Mouse (Mus musculus) myocyte (in vitro differentiated cells): ENCODE results near the gene Ifna5. TPM values are rescaled to one million over a fixed set of nuclear protein-coding genes. Genes with fewer than 3 reads are reported as not detected.

Source experiments
- H3K27me3 ChIP-seq: one replicate; pipeline ENCODE4 v1.6.1; 2011; ENCODE audit not compliant: control insufficient read depth, insufficient read depth, insufficient read length
- H3K36me3 ChIP-seq: one replicate; pipeline ENCODE4 v1.6.1; 2011; ENCODE audit not compliant: control insufficient read depth, insufficient read depth
- H3K4me2 ChIP-seq: one replicate; pipeline ENCODE4 v1.6.1; 2011; ENCODE audit warnings: low read depth, control low read depth
- H3K4me3 ChIP-seq: one replicate; pipeline ENCODE4 v1.5.1; 2011; ENCODE audit warnings: mild to moderate bottlenecking, control low read depth, moderate library complexity
- H3K79me2 ChIP-seq: one replicate; pipeline ENCODE4 v1.6.1; 2011; ENCODE audit not compliant: control insufficient read depth, insufficient read depth
- H3ac ChIP-seq: one replicate; pipeline ENCODE4 v1.6.1; 2011; ENCODE audit not compliant: control insufficient read depth, insufficient read length
- CEBPB ChIP-seq: IDR thresholded peaks from 2 replicates; pipeline ENCODE4 v1.6.1; 2011; ENCODE audit warnings: mild to moderate bottlenecking, moderate library complexity; ENCODE audit not compliant: poor library complexity, insufficient read depth, severe bottlenecking
- E2F4 ChIP-seq: IDR thresholded peaks from one replicate; pipeline ENCODE4 v1.6.1; 2011; ENCODE audit warnings: mild to moderate bottlenecking, control low read depth, moderate library complexity; ENCODE audit not compliant: insufficient read depth
- MAX ChIP-seq: IDR thresholded peaks from one replicate; pipeline ENCODE4 v1.6.1; 2011; ENCODE audit warnings: low read depth, mild to moderate bottlenecking, control low read depth
- MYOD1 ChIP-seq, 3 experiments: IDR thresholded peaks; one replicate each; pipeline ENCODE4 v1.6.1; 2011; ENCODE audit warnings: control low read depth in 2 of 3, low read depth in 2 of 3, mild to moderate bottlenecking in 2 of 3, moderate library complexity in 1 of 3; ENCODE audit not compliant: insufficient read length in 2 of 3, control insufficient read depth in 1 of 3
- MYOG ChIP-seq, 3 experiments: IDR thresholded peaks; one replicate each; pipeline ENCODE4 v1.6.1; 2011; ENCODE audit warnings: control low read depth in 2 of 3, low read depth in 2 of 3, mild to moderate bottlenecking in 2 of 3; ENCODE audit not compliant: insufficient read length in 2 of 3, control insufficient read depth in 1 of 3, insufficient read depth in 1 of 3
- POLR2A ChIP-seq: IDR thresholded peaks from one replicate; pipeline ENCODE4 v1.6.1; 2011; ENCODE audit warnings: low read depth, mild to moderate bottlenecking, control low read depth, moderate library complexity; ENCODE audit not compliant: insufficient read length
- POLR2AphosphoS2 ChIP-seq: IDR thresholded peaks from one replicate; pipeline ENCODE4 v1.6.1; 2011; ENCODE audit warnings: low read depth, control low read depth; ENCODE audit not compliant: insufficient read length
- REST ChIP-seq: IDR thresholded peaks from one replicate; pipeline ENCODE4 v1.6.1; 2011; ENCODE audit warnings: mild to moderate bottlenecking, control low read depth, moderate library complexity; ENCODE audit not compliant: insufficient read depth, insufficient read length
- SRF ChIP-seq: IDR thresholded peaks from one replicate; pipeline ENCODE4 v1.6.1; 2011; ENCODE audit warnings: low read depth; ENCODE audit not compliant: control insufficient read depth, insufficient read length
- TCF12 ChIP-seq: IDR thresholded peaks from one replicate; pipeline ENCODE4 v1.6.1; 2011; ENCODE audit warnings: mild to moderate bottlenecking, control low read depth; ENCODE audit not compliant: poor library complexity, insufficient read depth, severe bottlenecking
- TCF3 ChIP-seq: IDR thresholded peaks from one replicate; pipeline ENCODE4 v1.6.1; 2011; ENCODE audit warnings: low read depth, control low read depth; ENCODE audit not compliant: insufficient read length
- USF1 ChIP-seq: IDR thresholded peaks from one replicate; pipeline ENCODE4 v1.6.1; 2011; ENCODE audit warnings: low read depth, mild to moderate bottlenecking, control low read depth, moderate library complexity
- polyA plus RNA-seq: library from polyadenylated mRNA; unstranded; fragments of >200 nt; fragmentation: generic; extraction: Trizol; gene quantifications from one replicate; pipeline ENCODE4 v1.2.1, GENCODE M21; 2012; ENCODE audit warnings: missing spikeins

Gene Ifna5
- polyA plus RNA-seq, 1 experiment = not detected

DNA sequence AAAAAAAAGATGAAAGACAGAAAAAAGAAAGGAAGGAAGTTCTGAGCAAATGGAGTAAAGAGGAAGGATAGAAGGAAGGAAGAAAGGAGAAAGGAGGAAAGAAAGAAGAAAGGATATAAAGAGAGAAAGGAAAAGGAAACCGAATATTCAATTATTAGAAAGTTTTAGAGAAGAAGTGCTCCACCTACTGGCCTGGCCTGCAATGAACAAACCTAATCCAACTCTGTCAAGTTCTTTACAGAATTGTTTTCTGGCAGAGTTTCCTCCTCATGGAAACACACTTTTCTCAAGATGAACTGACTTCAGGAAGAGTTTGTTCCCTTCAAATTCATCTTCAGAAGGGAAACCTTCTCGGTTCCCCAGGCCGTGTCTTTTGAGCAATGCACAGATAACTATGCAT is 3.5 kb downstream of the Ifna5 start:
- Histone ChIP-seq H3K36me3 (no peaks in the 10 kb centered on the region), H3K79me2 (no peaks in the 10 kb centered on the region), H3K27me3 (peaks cover 14% of the 10 kb centered on the region), H3K4me3 (no peak overlapping the region), H3K4me2 (no peak overlapping the region), H3ac (no peak overlapping the region)
- TF ChIP-seq MYOD1 (IDR thresholded peaks at IDR 0.05; ENCODE audit: control insufficient read depth in 1 of 3, insufficient read length in 2 of 3, low read depth in 2 of 3) (no peak), REST (no peak), USF1 (no peak), TCF3 (no peak), MYOG (IDR thresholded peaks at IDR 0.05; ENCODE audit: control insufficient read depth in 1 of 3, insufficient read depth in 1 of 3, insufficient read length in 2 of 3, low read depth in 2 of 3) (no peak), POLR2AphosphoS2 (no peak), MAX (no peak), CEBPB (no peak), TCF12 (no peak), POLR2A (no peak)

GRCm38 (mm10) chr4:88840058-88840457 is 4.7 kb downstream of the Ifna5 start:
- Histone ChIP-seq H3K4me2 (no peak overlapping the region), H3ac (no peak overlapping the region), H3K27me3 (peaks cover 14% of the 10 kb centered on the region), H3K79me2 (no peaks in the 10 kb centered on the region), H3K4me3 (no peak overlapping the region), H3K36me3 (no peaks in the 10 kb centered on the region)
- TF ChIP-seq POLR2A (no peak), MAX (no peak), POLR2AphosphoS2 (no peak), MYOD1 (IDR thresholded peaks at IDR 0.05; ENCODE audit: control insufficient read depth in 1 of 3, insufficient read length in 2 of 3, low read depth in 2 of 3) (no peak), SRF (no peak), TCF3 (no peak), TCF12 (no peak), USF1 (no peak), E2F4 (no peak), CEBPB (no peak), REST (no peak), MYOG (IDR thresholded peaks at IDR 0.05; ENCODE audit: control insufficient read depth in 1 of 3, insufficient read depth in 1 of 3, insufficient read length in 2 of 3, low read depth in 2 of 3) (no peak)

DNA sequence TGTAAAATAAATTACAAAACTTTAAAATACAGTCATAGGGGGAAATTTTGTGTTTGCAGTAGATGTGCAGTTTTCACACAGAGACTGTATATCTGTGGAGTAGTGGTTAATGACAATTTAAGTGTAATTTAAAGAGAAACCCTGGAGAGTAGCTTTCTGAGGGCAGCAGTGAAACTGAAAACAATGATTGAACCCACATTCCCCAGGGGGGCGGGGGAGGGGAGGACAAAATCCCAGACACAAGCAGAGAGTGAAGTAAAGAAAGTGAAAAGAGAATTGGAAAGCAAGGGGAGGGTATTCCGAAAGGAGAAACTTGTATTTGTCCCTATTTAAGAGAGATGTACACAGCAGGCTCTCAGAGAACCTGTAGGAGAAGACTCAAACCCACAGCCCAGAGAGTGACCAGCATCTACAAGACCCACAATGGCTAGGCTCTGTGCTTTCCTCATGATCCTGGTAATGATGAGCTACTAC is 6.2 kb downstream of the Ifna5 start, which contains the start of gene Ifna4:
Ifna4 (plus strand) TSS at position 424 of the 474 bp plus-strand sequence.
- H3K79me2 ChIP-seq = no peaks in the 10 kb centered on the region
- TF ChIP-seq SRF = no peak
- TF ChIP-seq TCF3 = no peak
- no peak for TF ChIP-seq CEBPB
- TF ChIP-seq POLR2AphosphoS2 = no peak
- TF ChIP-seq POLR2A = no peak
- TF ChIP-seq TCF12 = no peak
- no peak for TF ChIP-seq MYOG (IDR thresholded peaks at IDR 0.05; ENCODE audit: control insufficient read depth in 1 of 3, insufficient read depth in 1 of 3, insufficient read length in 2 of 3, low read depth in 2 of 3)
- TF ChIP-seq MYOD1 (IDR thresholded peaks at IDR 0.05; ENCODE audit: control insufficient read depth in 1 of 3, insufficient read length in 2 of 3, low read depth in 2 of 3) = no peak
- TF ChIP-seq E2F4 = no peak
- no peak for TF ChIP-seq USF1
- no peak for TF ChIP-seq MAX
- TF ChIP-seq REST = no peak
- no peak within 1 kb of the TSS for H3K4me3 ChIP-seq
- no peaks in the 10 kb centered on the region for H3K36me3 ChIP-seq
- H3K27me3 ChIP-seq = peaks cover 9% of the 10 kb centered on the region
- no peak within 1 kb of the TSS for H3K4me2 ChIP-seq
- no peak within 1 kb of the TSS for H3ac ChIP-seq

DNA sequence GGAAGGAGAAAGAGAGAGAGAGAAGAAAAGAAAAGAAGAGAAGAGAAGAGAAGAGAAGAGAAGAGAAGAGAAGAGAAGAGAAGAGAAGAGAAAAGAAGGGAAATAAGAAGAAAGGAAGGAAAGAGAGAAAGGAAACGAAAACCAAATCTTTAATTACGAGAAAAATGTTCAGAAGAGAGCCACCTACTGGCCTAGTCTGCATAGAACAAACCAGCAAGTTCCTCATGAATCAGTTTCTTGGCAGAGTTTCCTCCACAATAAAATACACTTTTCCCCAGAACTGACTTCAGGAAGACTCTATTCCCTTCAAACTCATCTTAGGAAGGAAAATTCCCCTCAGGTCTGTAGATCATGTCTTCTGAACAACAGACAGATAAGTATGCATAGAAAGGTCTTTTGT is 10.0 kb downstream of the Ifna5 start:
- no peak overlapping the region for H3ac ChIP-seq
- no peaks in the 10 kb centered on the region for H3K36me3 ChIP-seq
- no peak overlapping the region for H3K4me2 ChIP-seq
- H3K79me2 ChIP-seq = no peaks in the 10 kb centered on the region
- H3K4me3 ChIP-seq = no peak overlapping the region
- no peak for TF ChIP-seq POLR2AphosphoS2
- TF ChIP-seq SRF = no peak
- no peak for TF ChIP-seq MAX
- TF ChIP-seq TCF12 = no peak
- no peak for TF ChIP-seq MYOD1 (IDR thresholded peaks at IDR 0.05; ENCODE audit: control insufficient read depth in 1 of 3, insufficient read length in 2 of 3, low read depth in 2 of 3)
- TF ChIP-seq REST = no peak
- no peak for TF ChIP-seq CEBPB
- TF ChIP-seq POLR2A = no peak
- no peak for TF ChIP-seq MYOG (IDR thresholded peaks at IDR 0.05; ENCODE audit: control insufficient read depth in 1 of 3, insufficient read depth in 1 of 3, insufficient read length in 2 of 3, low read depth in 2 of 3)
- H3K27me3 ChIP-seq = peaks cover 13% of the 10 kb centered on the region
